Mouse (Mus musculus): ENCODE results near the gene Tulp1. TPM values are rescaled to one million over a fixed set of nuclear protein-coding genes. Genes with fewer than 3 reads are reported as not detected.
"Not testable (repeated sequence)": the region's sequence is repeated elsewhere in the genome, so short reads cannot be mapped to it uniquely, and the experiment has no call there.

The Tulp1 gene
- total RNA-seq, 2 experiments from 2014 or later, result not detected

DNA sequence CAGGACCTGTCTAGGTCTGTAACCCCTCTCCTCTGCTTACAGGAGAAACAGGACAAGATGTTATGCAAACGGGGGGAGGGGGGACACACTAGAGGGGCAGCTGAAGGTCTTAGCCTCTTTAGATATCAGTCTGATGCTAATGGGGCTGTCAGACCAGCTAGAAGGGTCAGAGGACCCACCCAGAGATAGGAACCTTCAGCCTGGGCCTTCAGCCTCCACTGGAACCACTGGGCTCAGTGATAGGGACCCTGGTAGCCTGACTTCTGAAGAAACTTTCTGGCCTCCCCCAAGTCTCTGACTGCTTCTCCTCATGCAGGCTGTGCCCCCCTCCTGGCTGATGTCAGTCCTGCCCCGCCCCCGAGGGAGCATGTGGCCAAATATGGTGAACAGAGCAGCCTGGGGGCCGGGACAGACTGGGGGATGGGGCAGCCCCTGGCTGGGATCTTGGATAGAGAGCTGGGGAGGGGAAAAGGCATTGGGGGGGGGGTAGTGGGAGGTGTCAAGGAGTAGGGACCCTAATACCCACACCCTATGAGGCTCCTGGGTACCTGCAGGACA, 20.9 kb downstream of the Tulp1 start:
- ATAC-seq (replicated peaks; ENCODE audit: poor library complexity), result no peak

DNA sequence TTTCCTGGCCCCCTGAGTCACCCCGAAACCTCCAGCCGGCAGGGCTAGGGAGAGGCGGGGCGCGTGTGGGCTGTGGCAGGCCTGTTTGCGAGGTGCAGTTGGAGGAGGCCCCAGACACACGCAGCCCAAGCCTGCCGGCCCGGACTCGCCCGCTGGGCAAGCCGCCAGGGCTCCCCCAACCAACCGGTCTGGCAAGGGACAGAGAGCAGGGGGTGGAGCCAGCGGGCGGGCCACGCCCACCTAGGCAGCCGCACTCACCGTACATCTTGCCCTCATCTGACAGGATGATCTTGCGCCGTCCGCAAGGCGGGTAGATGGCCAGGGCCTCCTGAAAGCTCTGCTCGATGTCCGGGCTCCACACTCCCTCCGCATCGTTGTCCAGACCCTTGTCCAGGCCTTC, 23.9 kb downstream of the Tulp1 start:
- ATAC-seq (replicated peaks; ENCODE audit: poor library complexity), result peak; percentile 86

DNA sequence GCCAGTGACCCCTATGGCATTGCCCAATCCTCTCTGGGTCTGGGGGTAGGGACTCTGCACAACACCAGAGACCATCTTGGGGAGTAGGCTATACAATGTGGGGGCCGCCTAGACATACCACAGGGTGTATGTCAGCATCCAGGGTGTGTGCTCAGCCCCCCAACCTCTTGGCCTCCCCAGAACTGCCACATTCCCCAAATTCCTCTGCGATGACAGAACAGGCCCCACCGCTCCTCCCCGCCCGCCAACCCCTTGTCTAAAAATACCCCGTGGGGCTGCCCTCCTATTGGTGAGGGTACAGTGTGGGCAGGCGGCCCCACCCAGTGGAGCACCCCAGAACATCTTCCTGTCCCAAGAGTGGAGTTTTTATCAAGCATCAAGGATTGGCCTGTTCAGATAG, 24.4 kb downstream of the Tulp1 start:
- ATAC-seq (replicated peaks; ENCODE audit: poor library complexity), result peak; percentile 8; the same call in 1 of the 2 replicates

GRCm38 (mm10) chr17:28337547-28337946, 27.5 kb downstream of the Tulp1 start:
- no peak for ATAC-seq (replicated peaks; ENCODE audit: poor library complexity)

DNA sequence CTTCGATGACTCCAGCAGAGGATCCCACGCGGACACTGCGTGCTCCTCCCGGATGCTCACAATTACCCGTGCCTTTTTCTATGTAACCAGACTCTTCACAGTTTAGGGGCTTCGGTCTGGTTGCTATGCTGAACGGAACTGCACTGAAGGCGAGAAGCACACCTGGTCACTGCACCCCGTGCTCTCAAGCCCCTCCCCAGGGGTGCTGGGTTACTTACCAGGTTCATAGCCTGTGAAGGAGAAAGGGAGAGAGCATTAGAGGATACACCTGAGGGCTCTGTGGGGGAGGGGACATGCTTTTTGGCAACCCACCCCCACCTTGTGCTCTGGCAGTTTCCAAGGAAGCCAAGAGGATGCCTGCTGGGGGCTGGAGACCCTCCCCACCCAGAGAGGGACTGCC, 29.8 kb downstream of the Tulp1 start:
- ATAC-seq (replicated peaks; ENCODE audit: poor library complexity), result no peak

GRCm38 (mm10) chr17:28332915-28333546, 32.0 kb downstream of the Tulp1 start:
- no peak for ATAC-seq (replicated peaks; ENCODE audit: poor library complexity)

DNA sequence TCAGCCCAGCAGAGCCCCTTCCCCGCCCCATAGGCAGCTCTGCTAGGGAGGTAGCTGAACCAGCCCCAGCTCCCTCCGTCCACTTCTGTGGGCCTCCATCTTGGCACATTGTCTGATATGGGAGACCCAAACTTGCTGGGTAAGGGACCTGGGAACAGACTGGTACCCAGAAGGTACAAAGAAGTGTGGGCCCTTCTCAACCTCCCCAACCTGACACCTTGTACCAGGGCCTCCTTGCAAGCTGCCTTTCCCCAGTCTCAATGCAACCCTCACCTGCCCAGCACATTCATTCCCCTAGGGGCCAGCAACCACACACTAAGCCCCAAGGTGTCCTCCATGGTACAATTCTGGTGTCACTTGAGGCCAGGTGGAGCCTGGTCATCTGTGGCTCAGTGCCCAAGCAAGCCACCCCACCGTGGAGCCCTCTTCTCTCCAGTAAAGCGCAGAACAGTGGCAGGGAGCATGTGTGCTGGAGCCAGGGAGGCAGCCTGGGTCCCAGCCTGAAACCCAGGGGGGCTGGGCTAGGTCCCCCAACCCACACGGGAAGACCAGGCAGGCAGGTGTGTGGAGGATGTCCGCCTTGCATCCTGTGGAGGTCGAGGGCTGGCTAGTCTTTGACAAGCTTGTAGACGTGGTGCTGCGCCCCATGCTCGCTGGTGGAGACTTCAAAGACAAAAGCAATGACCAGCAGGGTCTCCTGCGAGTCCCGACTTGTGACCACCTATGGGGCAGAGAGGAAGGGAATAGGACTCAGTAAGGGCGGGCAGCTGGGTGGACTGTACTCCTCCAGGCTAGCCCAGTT, 32.7 kb downstream of the Tulp1 start:
- ATAC-seq (replicated peaks; ENCODE audit: poor library complexity), result no peak

DNA sequence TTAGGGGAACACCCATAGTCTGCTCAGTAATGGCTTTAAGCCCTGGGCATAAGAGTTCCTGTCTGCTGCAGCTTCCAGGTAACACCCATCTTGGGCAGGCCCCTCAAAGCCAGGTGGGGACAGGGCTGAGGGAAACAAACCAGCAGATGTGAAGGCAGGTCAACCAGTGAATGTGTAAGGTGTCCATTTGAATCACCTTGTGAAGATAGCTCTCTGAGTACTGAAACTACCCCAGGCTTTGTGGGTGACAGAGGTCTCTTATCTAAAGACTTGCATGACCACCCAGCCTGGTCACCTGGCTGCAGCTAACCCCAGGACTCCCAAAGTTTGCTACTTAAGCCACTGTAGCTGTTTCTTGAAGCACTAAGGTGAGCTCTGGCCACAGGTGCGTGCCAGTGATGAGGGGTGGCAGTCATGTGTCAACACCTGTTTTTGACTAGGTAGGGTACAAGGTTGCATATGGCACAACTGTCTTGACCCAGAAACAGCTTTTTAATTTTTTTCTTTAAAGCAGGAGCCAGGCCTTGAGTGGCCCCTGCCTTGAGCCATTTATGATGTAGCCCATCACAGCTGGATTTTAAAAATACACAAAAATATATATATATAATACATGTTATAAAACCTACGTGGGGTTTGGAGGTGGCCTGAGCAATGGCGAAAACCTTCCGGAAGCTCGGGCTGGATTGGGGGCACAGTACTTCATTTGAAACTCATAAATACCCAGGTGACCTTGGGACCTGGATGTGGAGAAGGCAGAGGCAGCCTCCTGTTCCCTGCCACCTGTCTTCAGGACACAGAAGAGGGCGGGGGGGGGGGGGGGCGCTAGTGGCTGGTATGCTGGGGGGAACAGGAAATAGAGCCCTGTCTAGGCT, 33.5 kb downstream of the Tulp1 start:
- no peak for ATAC-seq (replicated peaks; ENCODE audit: poor library complexity)

DNA sequence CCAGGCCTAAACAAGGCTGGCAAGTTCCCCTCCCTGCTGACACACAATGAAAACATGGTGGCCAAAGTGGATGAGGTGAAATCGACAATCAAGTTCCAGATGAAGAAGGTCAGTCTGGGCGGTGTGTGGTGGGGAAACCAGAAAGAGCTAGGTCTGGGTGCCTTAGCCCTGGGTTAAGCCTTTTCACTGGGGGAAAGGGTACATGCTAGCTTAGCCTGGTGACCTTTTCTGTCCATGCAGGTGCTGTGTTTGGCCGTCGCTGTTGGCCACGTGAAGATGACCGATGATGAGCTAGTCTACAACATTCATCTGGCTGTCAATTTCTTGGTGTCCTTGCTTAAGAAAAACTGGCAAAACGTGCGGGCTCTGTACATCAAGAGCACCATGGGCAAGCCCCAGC, 34.4 kb downstream of the Tulp1 start:
- ATAC-seq (replicated peaks; ENCODE audit: poor library complexity), result not testable (repeated sequence)

- no peak for ATAC-seq (replicated peaks; ENCODE audit: poor library complexity)
Measured at GRCm38 (mm10) chr17:28330232-28330546, 34.8 kb downstream of the Tulp1 start.

DNA sequence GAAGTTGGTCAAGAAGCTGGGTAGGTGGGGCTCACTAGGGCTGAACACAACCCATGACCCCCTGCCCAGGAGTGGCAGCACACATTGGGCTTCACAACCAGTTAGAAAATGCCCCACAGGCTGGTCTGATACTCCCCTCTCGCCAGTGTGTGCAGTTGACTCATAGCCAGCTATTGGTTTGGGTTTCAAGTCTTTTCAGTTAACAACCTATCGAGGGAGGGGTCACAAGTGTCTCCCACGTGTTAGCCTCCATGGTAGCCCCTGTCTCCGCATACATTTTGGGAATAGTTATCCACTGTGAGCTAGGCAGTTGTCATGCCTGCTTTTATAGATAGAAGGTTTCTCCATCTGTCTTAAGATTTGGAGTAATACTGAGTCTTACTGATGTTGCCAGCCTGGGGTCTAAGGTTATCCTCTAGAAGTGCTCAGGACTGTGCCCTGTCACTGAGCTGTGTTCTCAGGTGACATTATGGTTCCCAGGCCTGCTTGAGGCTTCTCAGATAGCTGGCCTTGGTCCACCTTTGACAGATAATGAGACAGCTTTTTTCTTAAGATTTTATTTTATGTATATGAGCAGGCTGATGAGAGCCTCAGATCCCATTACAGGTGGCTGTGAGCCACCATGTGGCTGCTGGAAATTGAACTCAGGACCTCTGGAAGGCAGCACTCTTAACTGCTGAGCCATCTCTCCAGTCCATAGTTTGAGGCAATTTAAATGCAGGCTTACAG, 35.4 kb downstream of the Tulp1 start:
- no peak for ATAC-seq (replicated peaks; ENCODE audit: poor library complexity)

DNA sequence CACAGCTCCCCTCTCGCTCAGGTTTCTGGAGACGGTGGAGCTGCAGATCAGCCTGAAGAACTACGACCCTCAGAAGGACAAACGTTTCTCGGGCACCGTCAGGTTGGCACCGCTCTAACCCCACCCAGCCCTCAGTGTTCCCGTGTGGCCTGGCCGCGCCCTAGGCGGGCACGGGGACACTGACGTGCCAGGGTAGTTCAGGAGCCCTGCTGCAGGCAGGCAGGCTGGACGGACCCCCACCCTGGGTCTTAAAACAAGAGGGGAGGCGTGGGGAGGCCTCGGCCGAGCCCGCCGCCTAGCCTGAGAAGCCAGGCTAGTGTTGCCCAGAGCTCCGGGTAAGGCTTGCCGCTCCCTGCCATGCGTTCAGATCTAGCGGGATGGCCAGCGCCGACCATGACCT, 36.1 kb downstream of the Tulp1 start:
- 0 out of 2 replicates have a peak, but pooled peaks have one; percentile 11 for ATAC-seq (replicated peaks; ENCODE audit: poor library complexity)

GRCm38 (mm10) chr17:28328366-28328928, 36.6 kb downstream of the Tulp1 start, which contains the start of gene Rpl10a:
Gene Rpl10a, plus strand, starts transcription at chr17:28328471.
- ATAC-seq (replicated peaks; ENCODE audit: poor library complexity), result peak; percentile 81

DNA sequence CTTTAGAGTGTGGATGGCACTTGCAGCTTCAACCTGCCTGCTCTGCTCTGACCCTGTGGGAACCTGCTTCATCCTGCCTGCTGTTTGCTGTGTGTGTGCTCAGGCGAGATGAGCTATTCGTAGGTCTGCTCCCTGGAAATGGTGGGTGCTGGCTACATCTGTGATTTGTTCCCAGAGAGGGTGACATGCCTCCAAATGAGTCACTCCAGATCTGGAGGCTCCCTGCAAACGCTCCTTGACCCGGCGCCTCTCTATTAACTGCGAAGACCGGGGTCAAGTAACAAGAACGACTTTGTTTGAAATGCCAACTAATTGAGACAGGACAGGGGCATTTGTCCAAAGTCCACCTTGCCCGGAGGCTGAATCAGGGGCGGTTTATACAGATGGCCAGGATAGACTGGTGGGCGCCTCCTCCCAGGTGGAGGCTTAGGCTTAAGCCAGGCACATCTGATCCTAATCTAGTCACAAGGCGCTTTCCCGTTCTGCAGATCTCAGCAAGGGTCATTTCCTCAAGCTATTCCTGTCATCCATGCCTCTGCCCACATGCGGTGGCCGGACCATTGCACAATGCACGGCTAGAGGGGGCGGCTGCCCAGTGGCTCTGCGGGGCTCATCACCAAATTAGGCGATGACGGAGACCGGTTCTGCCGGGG, 37.2 kb downstream of the Tulp1 start:
- ATAC-seq (replicated peaks; ENCODE audit: poor library complexity), result peak; percentile 20; the same call in 1 of the 2 replicates

GRCm38 (mm10) chr17:28326951-28327350, 38.1 kb downstream of the Tulp1 start:
- ATAC-seq (replicated peaks; ENCODE audit: poor library complexity), result no peak

- no peak for ATAC-seq (replicated peaks; ENCODE audit: poor library complexity)
Measured at GRCm38 (mm10) chr17:28325751-28326150, 39.3 kb downstream of the Tulp1 start.

DNA sequence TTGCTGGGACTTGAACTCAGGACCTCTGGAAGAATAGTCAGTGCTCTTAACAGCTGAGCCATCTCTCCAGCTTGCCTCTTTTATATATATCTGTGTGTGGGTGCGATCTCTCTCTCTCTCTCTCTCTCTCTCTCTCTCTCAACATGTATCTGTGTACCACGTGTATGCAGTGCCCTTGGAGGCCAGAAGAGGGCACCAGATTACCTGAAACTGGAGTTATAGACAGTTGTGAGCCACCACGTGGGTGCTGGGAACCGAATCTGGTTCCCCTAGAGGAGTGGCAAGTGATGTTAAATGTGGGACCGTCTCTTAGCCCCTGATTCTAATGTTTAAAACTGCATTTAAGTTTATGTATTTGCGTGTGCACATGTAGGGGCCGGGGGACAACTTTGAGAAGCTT, 40.6 kb downstream of the Tulp1 start:
- ATAC-seq (replicated peaks; ENCODE audit: poor library complexity), result not testable (repeated sequence)

- no peak for ATAC-seq (replicated peaks; ENCODE audit: poor library complexity)
Measured at GRCm38 (mm10) chr17:28323786-28324185, 41.2 kb downstream of the Tulp1 start.

- no peak for ATAC-seq (replicated peaks; ENCODE audit: poor library complexity)
Measured at GRCm38 (mm10) chr17:28321700-28322099, 43.3 kb downstream of the Tulp1 start.

DNA sequence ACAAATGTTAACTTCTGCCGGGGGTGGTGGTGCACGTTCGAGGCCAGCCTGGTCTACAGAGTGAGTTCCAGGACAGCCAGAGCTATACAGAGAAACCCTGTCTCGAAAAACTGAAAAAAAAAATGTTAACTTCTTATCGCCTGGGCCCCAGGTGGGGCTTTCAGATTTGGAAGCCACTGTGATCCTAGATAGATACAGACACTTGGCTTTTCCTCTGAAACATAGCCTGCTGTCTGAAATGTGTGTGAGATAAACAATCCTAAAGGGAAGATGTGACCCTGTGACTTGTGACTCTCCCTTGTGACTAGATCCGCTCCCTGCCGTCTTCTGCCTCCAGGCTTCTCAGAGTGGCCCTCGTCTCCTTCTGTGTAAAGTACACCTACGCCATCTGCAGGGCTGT, 47.3 kb downstream of the Tulp1 start:
- ATAC-seq (replicated peaks; ENCODE audit: poor library complexity), result peak; percentile 21

All from megakaryocyte progenitor cell, adult 5-6 weeks (primary cell).